Mouse (Mus musculus): ENCODE results near the gene St14.
A peak's percentile ranks its signal among the peaks of the same experiment; 100 is the strongest.

St14 gene

GRCm38 (mm10) chr9:31122464-31123030, 9.1 kb downstream of the St14 start:
- no peak for DNase-seq

GRCm38 (mm10) chr9:31120533-31120915, 11.1 kb downstream of the St14 start:
- no peak for DNase-seq

- DNase-seq, result no peak
These were observed 11.6 kb downstream of the St14 start for GRCm38 (mm10) chr9:31119882-31120532.

GRCm38 (mm10) chr9:31119405-31119804, 12.2 kb downstream of the St14 start:
- DNase-seq, result no peak

- no peak for DNase-seq
These were observed 12.9 kb downstream of the St14 start for GRCm38 (mm10) chr9:31118520-31119298.

- no peak for DNase-seq
These were observed 14.2 kb downstream of the St14 start for GRCm38 (mm10) chr9:31117488-31117887.

- DNase-seq, result no peak
These were observed 14.6 kb downstream of the St14 start for GRCm38 (mm10) chr9:31117088-31117487.

- no peak for DNase-seq
These were observed 16.1 kb downstream of the St14 start for GRCm38 (mm10) chr9:31115586-31115985.

- no peak for DNase-seq
These were observed 23.2 kb downstream of the St14 start for GRCm38 (mm10) chr9:31108464-31108863.

- DNase-seq, result no peak
These were observed 33.5 kb downstream of the St14 start for GRCm38 (mm10) chr9:31098118-31098517.

GRCm38 (mm10) chr9:31097088-31098082, 34.3 kb downstream of the St14 start:
- no peak for DNase-seq

- DNase-seq, result no peak
These were observed 38.8 kb downstream of the St14 start for GRCm38 (mm10) chr9:31092833-31093195.

GRCm38 (mm10) chr9:31092111-31092832, 39.4 kb downstream of the St14 start:
- DNase-seq, result no peak

- peak; percentile 37 for DNase-seq
These were observed 40.5 kb downstream of the St14 start for GRCm38 (mm10) chr9:31091162-31091581.

- peak; percentile 38 for DNase-seq
These were observed 41.3 kb downstream of the St14 start for GRCm38 (mm10) chr9:31090081-31091023.

- no peak for DNase-seq
These were observed 42.1 kb downstream of the St14 start for GRCm38 (mm10) chr9:31089541-31089940.

GRCm38 (mm10) chr9:31088883-31089282, 42.8 kb downstream of the St14 start:
- no peak for DNase-seq

GRCm38 (mm10) chr9:31088116-31088515, 43.5 kb downstream of the St14 start:
- DNase-seq, result no peak

- no peak for DNase-seq
These were observed 44.2 kb downstream of the St14 start for GRCm38 (mm10) chr9:31087466-31087865.

GRCm38 (mm10) chr9:31086754-31087145, 44.9 kb downstream of the St14 start:
- no peak for DNase-seq
